Mouse (Mus musculus): ENCODE results near the gene 2810459M11Rik. TPM values are rescaled to one million over a fixed set of nuclear protein-coding genes. Genes with fewer than 3 reads are reported as not detected.

Gene 2810459M11Rik
- polyA plus RNA-seq, 1 experiment from 2014 or later: 6.1 TPM

DNA sequence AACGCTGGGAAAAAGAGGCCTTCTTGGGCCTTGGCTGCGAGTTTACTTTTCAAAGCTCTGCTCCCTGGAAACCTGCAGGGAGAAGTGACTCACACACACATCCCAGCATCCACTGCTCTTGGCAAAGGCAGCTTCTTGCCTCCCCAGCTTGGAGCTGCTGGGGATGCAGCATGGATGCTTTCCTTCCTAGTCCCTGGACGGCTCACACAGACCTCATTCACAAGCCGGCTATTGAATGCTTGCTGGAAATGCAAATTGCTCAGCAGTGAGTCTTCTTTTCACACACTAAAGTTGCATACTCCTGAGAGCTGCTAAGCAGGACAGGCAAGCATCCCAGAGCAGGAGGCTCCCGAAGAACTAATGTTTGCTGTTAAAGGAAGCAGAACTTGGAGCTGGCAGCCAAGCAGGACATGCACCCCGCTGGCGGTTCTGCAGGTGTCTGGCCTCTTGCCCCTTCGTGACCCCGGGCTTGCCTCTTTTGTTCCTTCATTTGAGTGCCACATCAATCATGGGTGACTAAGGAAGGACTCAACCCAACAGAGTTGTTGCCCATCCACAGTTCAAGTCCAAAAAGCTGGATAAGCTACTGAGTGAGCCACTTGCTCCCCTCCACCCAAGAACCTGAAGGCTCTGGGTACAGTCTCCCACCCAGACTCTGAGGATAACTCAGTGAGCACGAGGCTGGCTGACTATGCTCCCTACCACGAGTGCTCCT lies 13.2 kb upstream of the 2810459M11Rik start:
- ATAC-seq: no peak
- Histone ChIP-seq H3K36me3 (no peaks in the 10 kb centered on the region), H3K27me3 (replicated peaks) (no peaks in the 10 kb centered on the region), H3K4me1 (replicated peaks) (no peaks in the 10 kb centered on the region), H3K4me2 (replicated peaks) (no peak overlapping the region), H3K27ac (no peak overlapping the region), H3K4me3 (replicated peaks) (no peak overlapping the region), H3K9me3 (no peaks in the 10 kb centered on the region), H3K9ac (no peak overlapping the region)
- 25% methylated on average over 11 of the region's 11 CpGs for WGBS

DNA sequence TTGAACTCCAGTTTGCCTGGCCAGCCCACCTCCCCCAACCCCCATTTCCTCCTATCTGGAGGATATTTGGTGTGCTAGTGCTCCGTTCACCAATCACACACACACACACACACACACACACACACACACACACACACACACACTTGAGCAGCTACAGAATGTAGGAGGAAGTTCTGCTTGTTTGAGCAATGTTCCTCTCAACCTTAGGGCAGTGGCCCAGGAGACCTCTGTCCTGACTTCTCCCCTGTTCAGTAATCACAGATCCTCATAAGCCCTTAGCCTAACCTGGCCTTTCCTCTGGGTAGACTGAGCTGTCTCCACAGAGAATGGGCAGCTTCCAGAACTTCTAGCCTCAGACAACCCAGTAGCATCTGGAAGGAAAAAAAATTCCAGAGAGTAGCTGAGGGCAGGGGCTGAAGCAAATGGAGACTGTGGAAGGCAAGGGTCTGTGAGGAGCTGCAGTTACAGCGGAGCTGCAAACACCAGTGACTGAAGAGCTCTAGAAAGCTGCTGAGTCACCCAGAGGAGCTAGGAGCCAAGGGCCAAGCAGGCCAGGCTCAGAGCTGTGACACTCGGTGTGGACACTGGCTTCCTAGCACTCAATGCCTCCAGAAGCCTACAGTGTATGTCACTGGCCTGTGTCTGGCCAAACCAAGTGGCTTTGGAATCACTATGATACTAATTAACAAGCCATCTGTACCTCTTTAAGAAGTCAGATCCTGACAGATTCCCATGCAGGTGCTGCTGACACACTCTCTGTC lies 7.3 kb upstream of the 2810459M11Rik start:
- H3K4me1 ChIP-seq (replicated peaks): 0 out of 2 replicates have a peak, but pooled peaks cover 5% of the 10 kb centered on the region
- no peak overlapping the region for H3K9ac ChIP-seq
- H3K36me3 ChIP-seq: no peaks in the 10 kb centered on the region
- H3K27ac ChIP-seq: peak overlapping the region; percentile 59
- H3K4me2 ChIP-seq (replicated peaks): no peak overlapping the region
- 0 out of 2 replicates have a peak, but pooled peaks cover 5% of the 10 kb centered on the region for H3K9me3 ChIP-seq
- 43% methylated on average over 3 of the region's 3 CpGs for WGBS
- H3K4me3 ChIP-seq (replicated peaks): no peak overlapping the region
- no peaks in the 10 kb centered on the region for H3K27me3 ChIP-seq (replicated peaks)
- peak; percentile 44 for ATAC-seq

DNA sequence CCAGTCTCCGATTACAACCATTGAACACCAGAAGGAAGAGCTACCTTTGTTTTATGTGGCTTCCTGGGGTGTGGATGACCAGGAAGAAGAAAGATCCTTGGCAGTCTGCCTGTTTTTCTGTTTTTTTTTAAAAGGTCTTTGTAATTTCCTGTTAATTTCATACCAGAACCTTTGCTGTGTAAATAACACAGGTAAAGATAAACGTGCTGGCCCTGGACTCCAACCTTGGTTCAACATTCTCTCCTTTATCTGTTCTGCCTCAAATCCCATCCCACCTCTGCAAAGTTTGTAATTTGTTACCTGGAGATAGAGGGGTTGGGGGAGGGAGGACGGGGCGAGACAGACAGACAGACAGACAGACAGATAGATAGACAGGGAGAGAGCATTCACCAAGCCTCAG lies 5.5 kb upstream of the 2810459M11Rik start:
- 0 out of 2 replicates have a peak, but pooled peaks cover 5% of the 10 kb centered on the region for H3K9me3 ChIP-seq
- 39% methylated on average over 4 of the region's 4 CpGs for WGBS
- H3K9ac ChIP-seq: no peak overlapping the region
- peak overlapping the region; percentile 62 for H3K27ac ChIP-seq
- no peak overlapping the region for H3K4me2 ChIP-seq (replicated peaks)
- no peaks in the 10 kb centered on the region for H3K36me3 ChIP-seq
- H3K4me3 ChIP-seq (replicated peaks): no peak overlapping the region
- peak; percentile 84 for ATAC-seq
- 0 out of 2 replicates have a peak, but pooled peaks cover 5% of the 10 kb centered on the region for H3K4me1 ChIP-seq (replicated peaks)
- H3K27me3 ChIP-seq (replicated peaks): peaks cover 9% of the 10 kb centered on the region; the same call in 1 of the 2 replicates

DNA sequence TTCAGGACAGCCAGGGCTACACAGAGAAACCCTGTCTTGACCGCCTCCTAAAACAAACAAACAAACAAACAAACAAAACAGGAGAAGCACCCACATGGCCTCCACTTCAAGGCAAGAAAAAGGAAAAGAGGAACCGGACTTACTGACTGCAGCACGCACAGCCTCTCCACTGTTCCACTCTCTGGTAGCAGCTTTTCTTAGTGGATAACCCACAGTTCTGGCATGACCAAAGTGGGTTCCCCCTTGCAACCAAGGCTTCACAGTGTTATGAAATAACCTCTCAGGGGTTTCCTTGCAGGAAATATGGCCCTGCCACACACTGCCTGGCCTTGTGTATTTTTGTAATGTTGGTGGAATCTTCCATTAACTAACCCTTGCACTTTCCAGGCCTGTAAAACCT lies 4.8 kb upstream of the 2810459M11Rik start:
- H3K4me2 ChIP-seq (replicated peaks): no peak overlapping the region
- no peak overlapping the region for H3K9ac ChIP-seq
- 91% methylated on average over 3 of the region's 3 CpGs for WGBS
- 0 out of 2 replicates have a peak, but pooled peaks cover 5% of the 10 kb centered on the region for H3K4me1 ChIP-seq (replicated peaks)
- no peak overlapping the region for H3K4me3 ChIP-seq (replicated peaks)
- H3K27me3 ChIP-seq (replicated peaks): peaks cover 13% of the 10 kb centered on the region; the same call in 1 of the 2 replicates
- no peak for ATAC-seq
- H3K9me3 ChIP-seq: 0 out of 2 replicates have a peak, but pooled peaks cover 5% of the 10 kb centered on the region
- peak overlapping the region; percentile 39; the same call in 1 of the 2 replicates for H3K27ac ChIP-seq
- no peaks in the 10 kb centered on the region for H3K36me3 ChIP-seq

DNA sequence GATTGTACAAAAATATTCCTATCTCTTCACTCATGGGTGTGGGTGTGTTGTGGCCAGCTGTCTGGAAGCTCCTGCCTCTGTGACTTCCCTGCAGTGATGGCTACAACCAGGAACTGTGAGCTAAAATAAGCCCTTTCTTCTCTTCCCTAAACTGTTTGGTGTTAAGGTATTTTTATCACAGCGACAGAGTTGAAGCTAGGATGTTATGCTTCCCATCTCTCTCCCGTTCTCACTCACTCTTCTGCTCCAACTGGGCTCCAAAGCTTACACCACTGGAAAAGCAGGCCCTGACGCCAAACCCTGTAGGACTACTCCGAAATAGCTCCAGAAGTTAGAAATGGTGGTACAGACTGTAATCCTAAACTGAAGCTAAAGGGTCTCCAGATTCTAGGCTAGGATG lies 607 bp upstream of the 2810459M11Rik start:
- H3K27me3 ChIP-seq (replicated peaks): peaks cover 30% of the 10 kb centered on the region
- WGBS: 65% methylated on average over 4 of the region's 4 CpGs

DNA sequence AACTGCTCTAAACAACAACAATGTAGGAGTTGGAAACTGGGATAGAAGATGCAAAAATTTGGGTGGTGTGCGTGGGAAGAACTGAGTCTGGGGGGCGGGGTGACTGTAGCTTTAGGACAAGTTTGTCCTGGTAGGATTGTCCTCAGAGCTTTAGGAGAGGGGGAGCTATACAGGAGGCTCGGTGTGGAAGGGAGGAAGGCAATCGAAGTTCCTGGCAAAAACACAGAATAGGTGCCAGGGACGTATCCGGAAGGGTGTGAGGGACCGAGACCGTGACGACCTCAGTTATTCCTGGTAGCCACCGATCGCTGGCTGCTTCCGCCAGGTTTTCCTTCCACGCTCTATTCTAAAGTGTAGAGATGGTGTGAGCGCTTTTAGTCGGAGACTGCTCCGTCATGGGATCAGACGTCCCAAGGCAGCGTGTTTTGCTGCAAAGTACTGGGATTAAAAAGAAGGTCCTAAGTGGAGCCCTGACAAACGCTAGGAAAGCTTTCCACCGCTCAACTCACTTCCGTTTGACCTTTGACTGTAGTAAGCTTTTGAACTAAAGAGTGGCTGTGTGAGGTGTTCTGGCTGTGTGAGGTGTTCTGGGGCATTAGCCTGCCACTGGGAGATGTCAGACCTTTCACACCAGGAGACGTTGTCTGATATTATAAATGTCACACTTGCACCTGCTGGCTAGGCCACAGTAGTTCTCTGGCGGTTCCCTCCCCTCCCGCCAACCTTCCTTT lies 1.3 kb downstream of the 2810459M11Rik start:
- WGBS: 9% methylated on average over 24 of the region's 24 CpGs

More for the DNA sequence above, 607 bp upstream of the 2810459M11Rik start:
- 0 out of 2 replicates have a peak, but pooled peaks cover 5% of the 10 kb centered on the region for H3K9me3 ChIP-seq
- no peak overlapping the region for H3K27ac ChIP-seq
- no peak overlapping the region for H3K4me3 ChIP-seq (replicated peaks)
- no peak overlapping the region for H3K4me2 ChIP-seq (replicated peaks)
- no peak overlapping the region for H3K9ac ChIP-seq
- H3K36me3 ChIP-seq: no peaks in the 10 kb centered on the region
- no peak for ATAC-seq
- peaks cover 5% of the 10 kb centered on the region; the same call in 1 of the 2 replicates for H3K4me1 ChIP-seq (replicated peaks)

DNA sequence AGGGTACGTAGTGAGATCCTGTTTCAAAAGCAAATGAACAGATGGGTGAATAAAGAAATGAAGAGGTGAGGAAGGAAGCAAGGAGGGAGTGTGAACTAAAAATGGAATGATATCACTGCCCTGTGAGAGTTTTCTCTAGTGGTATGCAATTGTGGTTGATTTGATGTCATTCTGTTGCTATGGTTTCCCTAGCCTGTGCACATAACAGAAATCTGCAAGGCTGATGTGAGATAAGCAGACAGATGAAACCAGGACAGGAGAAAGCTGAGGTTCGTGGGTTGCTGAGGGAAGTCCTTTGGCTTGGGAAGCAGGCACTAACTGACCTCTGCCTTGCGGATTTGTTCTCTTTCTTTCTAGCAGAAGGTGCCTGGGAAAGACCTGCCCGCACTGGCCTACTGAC lies 2.6 kb downstream of the 2810459M11Rik start:
- Histone ChIP-seq H3K36me3 (no peaks in the 10 kb centered on the region), H3K27me3 (replicated peaks) (peaks cover 30% of the 10 kb centered on the region), H3K9ac (no peak overlapping the region), H3K9me3 (no peaks in the 10 kb centered on the region), H3K4me1 (replicated peaks) (peaks cover 5% of the 10 kb centered on the region; the same call in 1 of the 2 replicates), H3K4me2 (replicated peaks) (no peak overlapping the region), H3K27ac (no peak overlapping the region), H3K4me3 (replicated peaks) (no peak overlapping the region)
- ATAC-seq: no peak
- WGBS: 79% methylated on average over 4 of the region's 4 CpGs

More for the DNA sequence above, 1.3 kb downstream of the 2810459M11Rik start:
- 0 out of 2 replicates have a peak, but pooled peaks cover under 1% of the 10 kb centered on the region for H3K9me3 ChIP-seq
- H3K9ac ChIP-seq: 0 out of 2 replicates have a peak overlapping the region, but pooled peaks have one; percentile 64
- peaks cover 5% of the 10 kb centered on the region; the same call in 1 of the 2 replicates for H3K4me1 ChIP-seq (replicated peaks)
- peaks cover 30% of the 10 kb centered on the region for H3K27me3 ChIP-seq (replicated peaks)
- ATAC-seq: peak; percentile 31
- H3K4me3 ChIP-seq (replicated peaks): peak overlapping the region; percentile 62
- H3K36me3 ChIP-seq: no peaks in the 10 kb centered on the region
- peak overlapping the region; percentile 40; the same call in 1 of the 2 replicates for H3K27ac ChIP-seq
- H3K4me2 ChIP-seq (replicated peaks): peak overlapping the region; percentile 97

DNA sequence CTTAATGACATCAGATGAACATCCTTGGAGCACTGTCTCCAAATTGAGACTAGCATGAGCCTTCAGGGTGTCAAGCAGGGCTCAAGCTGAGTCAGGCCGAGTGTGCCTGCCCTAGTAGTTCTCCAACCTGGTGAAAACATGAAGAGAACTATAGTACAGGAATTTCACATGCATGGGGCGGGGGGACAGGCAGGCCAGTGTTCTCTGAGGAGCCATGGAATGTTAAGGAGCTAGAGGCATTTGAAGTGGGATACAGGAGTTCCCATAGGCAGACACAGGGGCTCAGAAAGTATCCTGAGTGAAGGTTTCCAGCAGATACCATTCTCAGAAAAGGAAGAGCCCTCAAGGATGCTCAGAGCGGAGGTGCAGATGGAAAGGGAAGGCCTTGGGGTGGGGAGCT lies 3.1 kb downstream of the 2810459M11Rik start:
- Histone ChIP-seq H3K27me3 (replicated peaks) (peaks cover 30% of the 10 kb centered on the region), H3K36me3 (no peaks in the 10 kb centered on the region), H3K4me2 (replicated peaks) (no peak overlapping the region), H3K4me3 (replicated peaks) (no peak overlapping the region), H3K4me1 (replicated peaks) (peaks cover 5% of the 10 kb centered on the region; the same call in 1 of the 2 replicates), H3K9ac (no peak overlapping the region), H3K9me3 (no peaks in the 10 kb centered on the region), H3K27ac (no peak overlapping the region)
- 85% methylated on average over 3 of the region's 3 CpGs for WGBS
- no peak for ATAC-seq

DNA sequence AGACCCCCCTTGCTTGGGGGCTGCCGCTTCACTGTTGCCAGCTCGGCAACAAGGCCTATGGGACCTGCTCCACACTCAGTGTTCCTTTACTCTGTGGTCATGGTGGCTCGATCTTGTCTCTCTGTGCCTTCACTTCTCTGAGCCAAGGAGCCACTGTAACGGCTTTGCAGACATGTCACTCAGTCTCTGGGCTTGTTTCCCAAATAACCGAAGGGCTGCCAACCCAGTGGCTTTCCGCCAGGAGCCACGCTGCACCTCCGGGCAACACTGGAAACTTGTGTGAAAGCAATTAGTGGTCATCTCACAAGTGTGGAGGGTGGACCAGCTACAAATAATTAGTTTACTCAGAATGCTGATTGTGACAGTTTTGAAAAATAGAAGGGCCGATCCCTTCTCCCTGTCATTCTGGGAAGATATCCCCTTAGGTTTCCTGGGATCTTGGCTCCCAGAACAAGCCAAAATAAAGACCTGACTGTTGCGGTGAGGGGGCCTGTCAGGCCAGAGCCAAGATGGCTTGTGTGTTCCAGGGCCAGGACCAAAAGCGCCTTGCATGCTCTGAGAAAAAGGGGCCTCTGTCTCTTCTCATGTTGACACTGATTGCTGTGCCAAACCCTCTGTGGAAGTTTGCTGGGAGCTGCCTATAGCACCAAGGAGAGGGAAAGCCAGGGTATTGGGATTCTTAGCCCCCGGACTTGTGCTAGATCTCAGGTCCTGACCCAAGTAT lies 7.7 kb downstream of the 2810459M11Rik start:
- 80% methylated on average over 12 of the region's 12 CpGs for WGBS
- no peaks in the 10 kb centered on the region for H3K36me3 ChIP-seq
- no peak for ATAC-seq
- no peak overlapping the region for H3K27ac ChIP-seq
- no peak overlapping the region for H3K4me3 ChIP-seq (replicated peaks)
- H3K9me3 ChIP-seq: no peaks in the 10 kb centered on the region
- H3K4me1 ChIP-seq (replicated peaks): no peaks in the 10 kb centered on the region
- H3K9ac ChIP-seq: no peak overlapping the region
- H3K4me2 ChIP-seq (replicated peaks): no peak overlapping the region
- H3K27me3 ChIP-seq (replicated peaks): no peaks in the 10 kb centered on the region

DNA sequence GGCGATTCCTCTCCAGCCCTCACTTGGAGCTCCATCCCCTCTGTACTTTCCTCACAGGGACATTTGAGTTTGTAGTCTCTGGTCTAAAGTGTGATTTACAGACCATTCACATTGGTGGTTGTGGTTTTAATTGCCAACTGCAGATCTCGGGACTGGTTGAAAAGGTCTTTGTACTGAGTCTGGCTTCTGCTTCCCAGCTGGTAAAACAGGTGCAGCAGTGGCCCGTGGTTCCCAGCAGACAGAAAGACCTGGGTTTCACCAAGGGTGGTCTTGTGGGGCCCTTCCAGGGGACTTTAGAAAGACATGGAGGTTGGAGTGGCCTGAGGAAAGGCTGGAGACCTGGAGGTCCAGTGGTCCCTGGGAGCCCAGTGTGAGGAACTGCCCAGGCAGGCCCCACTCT lies 9.3 kb downstream of the 2810459M11Rik start:
- H3K4me2 ChIP-seq (replicated peaks): no peak overlapping the region
- no peaks in the 10 kb centered on the region for H3K36me3 ChIP-seq
- ATAC-seq: no peak
- no peaks in the 10 kb centered on the region for H3K27me3 ChIP-seq (replicated peaks)
- H3K4me1 ChIP-seq (replicated peaks): peaks cover 3% of the 10 kb centered on the region; the same call in 1 of the 2 replicates
- no peaks in the 10 kb centered on the region for H3K9me3 ChIP-seq
- H3K4me3 ChIP-seq (replicated peaks): no peak overlapping the region
- H3K27ac ChIP-seq: no peak overlapping the region
- H3K9ac ChIP-seq: no peak overlapping the region
- 44% methylated on average over 3 of the region's 3 CpGs for WGBS

DNA sequence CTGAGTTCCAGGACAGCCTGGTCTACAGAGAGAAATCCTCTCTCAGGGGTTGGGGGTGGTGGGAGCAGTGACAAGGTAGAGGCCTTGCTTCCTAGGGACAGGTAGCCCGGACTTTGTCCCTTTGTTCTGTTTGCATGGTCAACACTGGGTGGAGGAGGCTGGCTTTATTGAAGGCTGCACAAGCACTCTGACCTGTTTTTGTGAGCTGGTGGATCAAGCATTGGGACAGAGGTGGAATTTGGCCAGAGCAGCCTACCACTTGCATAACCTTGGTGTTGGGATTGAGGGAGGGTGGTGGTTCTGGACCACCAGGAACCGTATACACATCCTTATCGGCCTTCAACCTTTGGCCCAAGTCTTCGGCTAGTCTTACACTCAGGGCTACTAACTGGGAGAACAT lies 10.6 kb downstream of the 2810459M11Rik start:
- Histone ChIP-seq H3K4me1 (replicated peaks) (peaks cover 3% of the 10 kb centered on the region; the same call in 1 of the 2 replicates), H3K4me2 (replicated peaks) (no peak overlapping the region), H3K9me3 (no peaks in the 10 kb centered on the region), H3K27ac (no peak overlapping the region), H3K9ac (no peak overlapping the region), H3K36me3 (no peaks in the 10 kb centered on the region), H3K4me3 (replicated peaks) (no peak overlapping the region), H3K27me3 (replicated peaks) (no peaks in the 10 kb centered on the region)
- peak; percentile 48 for ATAC-seq
- WGBS: 73% methylated on average over 4 of the region's 4 CpGs
